Mouse (Mus musculus): ENCODE measurements around the gene Gm20388. TPM values are rescaled to one million over a fixed set of nuclear protein-coding genes. Genes with fewer than 3 reads are reported as not detected.

The Gm20388 gene
- total and polyA plus RNA-seq, 2 experiments from 2014 or later, result 17.3 TPM; not detected in 1

DNA sequence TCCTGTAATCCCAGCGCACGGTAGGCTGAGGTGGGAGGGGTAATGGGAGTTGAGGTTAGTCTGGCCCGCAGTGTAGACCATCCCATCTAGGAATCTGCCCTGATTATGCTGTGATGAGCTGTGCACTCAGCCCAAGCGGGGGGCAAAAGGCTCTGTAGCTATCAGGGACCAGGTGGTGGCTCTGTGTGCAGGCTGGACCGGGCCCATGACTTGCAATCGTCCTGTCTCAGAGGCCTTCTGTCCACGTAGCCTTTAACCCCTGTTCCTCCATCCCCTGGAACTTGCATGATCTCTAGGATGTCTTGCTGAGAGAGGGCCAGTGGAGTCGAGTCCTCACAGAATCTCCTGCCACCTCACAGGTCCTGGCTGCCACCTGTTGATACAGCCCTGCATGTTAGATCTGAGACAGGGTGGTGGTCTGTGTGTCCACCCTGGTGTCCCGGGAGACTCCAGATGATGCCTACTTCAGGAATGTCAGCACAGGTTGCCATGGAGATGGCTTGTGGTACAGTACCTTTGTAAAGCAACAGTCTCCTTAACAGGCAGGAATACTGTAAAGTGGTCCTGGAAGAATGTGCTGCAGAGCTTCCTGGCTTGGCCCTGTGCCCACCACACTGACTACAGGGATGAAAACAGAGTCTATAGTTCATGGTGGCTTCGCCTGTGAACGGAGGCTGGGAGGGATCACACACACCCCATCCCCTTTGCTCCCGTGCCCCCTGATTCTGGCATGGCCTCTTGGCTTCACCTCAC, 4372.4 kb downstream of the Gm20388 start:
- H3K9me3 ChIP-seq (replicated peaks; ENCODE audit: control insufficient read depth, low read length), result no peaks in the 10 kb centered on the region
- no peaks in the 10 kb centered on the region for H3K36me3 ChIP-seq (replicated peaks; ENCODE audit: control insufficient read depth, insufficient read depth, low read length)
- no peak overlapping the region for H3K4me2 ChIP-seq (ENCODE audit: low read depth, low read length)
- no peak overlapping the region for H3K4me3 ChIP-seq (ENCODE audit: low read depth, low read length)
- peaks cover 67% of the 10 kb centered on the region for H3K4me1 ChIP-seq (ENCODE audit: control insufficient read depth, insufficient read depth)
- 0 out of 2 replicates have a peak overlapping the region, but pooled peaks have one; percentile 18 for H3K9ac ChIP-seq (replicated peaks; ENCODE audit: low read depth, low read length)
- WGBS, result 63% methylated on average over 12 of the region's 12 CpGs
- no peak for ATAC-seq (ENCODE audit: insufficient read depth, low read depth)
- no peak for DNase-seq (ENCODE audit: low spot score)
- 0 out of 2 replicates have a peak overlapping the region, but pooled peaks have one; percentile 81 for H3K27ac ChIP-seq (ENCODE audit: low read depth)
- TF ChIP-seq EP300 (IDR thresholded peaks at IDR 0.05; ENCODE audit: low read depth), result no peak
- 0 out of 2 replicates have a peak, but pooled peaks have one; percentile 2 for TF ChIP-seq CTCF (IDR thresholded peaks at IDR 0.05; ENCODE audit: low read depth)
- no peaks in the 10 kb centered on the region for H3K27me3 ChIP-seq (ENCODE audit: control insufficient read depth, insufficient read depth, low read length)

DNA sequence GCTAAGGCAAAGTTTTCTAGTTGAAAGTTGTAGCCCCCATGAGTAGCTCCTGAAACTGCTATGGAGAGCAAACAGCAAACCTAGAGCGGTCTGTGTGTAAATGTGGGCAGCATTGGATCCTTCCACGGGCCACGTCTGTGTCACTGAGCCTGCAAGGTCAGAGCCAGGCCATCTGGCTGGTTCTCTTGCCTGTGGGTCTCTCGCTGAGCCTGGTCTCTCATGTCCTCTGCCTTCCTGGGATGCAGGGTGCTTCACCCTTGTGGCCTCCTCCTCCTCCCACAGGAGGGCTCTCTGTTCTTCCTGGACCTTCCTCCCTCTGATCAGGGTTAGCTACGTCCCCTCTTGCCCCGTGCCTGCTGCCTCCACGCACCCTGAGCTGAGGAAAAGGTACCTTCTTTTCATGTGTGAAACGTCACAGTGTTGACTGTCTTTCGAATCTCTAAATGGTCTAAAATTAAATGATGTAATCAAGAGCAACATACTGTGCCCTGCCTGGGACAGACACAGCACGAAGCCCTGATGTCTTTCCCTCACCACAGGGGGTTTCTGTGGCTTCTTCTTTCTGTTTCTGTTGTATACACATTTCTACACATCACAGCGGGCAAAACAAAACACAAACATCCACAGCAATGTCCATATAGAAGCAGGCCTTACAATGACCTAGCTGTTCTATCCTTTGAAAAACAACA, 4373.1 kb downstream of the Gm20388 start:
- no peak for ATAC-seq (ENCODE audit: insufficient read depth, low read depth)
- Histone ChIP-seq H3K36me3 (replicated peaks; ENCODE audit: control insufficient read depth, insufficient read depth, low read length) (no peaks in the 10 kb centered on the region), H3K27me3 (ENCODE audit: control insufficient read depth, insufficient read depth, low read length) (no peaks in the 10 kb centered on the region), H3K4me1 (ENCODE audit: control insufficient read depth, insufficient read depth) (peaks cover 60% of the 10 kb centered on the region), H3K4me3 (ENCODE audit: low read depth, low read length) (no peak overlapping the region), H3K27ac (ENCODE audit: low read depth) (peak overlapping the region; percentile 83), H3K9ac (replicated peaks; ENCODE audit: low read depth, low read length) (no peak overlapping the region; the same call in 1 of the 2 replicates), H3K9me3 (replicated peaks; ENCODE audit: control insufficient read depth, low read length) (no peaks in the 10 kb centered on the region), H3K4me2 (ENCODE audit: low read depth, low read length) (no peak overlapping the region)
- no peak for DNase-seq (ENCODE audit: low spot score)
- TF ChIP-seq EP300 (IDR thresholded peaks at IDR 0.05; ENCODE audit: low read depth), result no peak
- WGBS, result 56% methylated on average over 11 of the region's 11 CpGs

DNA sequence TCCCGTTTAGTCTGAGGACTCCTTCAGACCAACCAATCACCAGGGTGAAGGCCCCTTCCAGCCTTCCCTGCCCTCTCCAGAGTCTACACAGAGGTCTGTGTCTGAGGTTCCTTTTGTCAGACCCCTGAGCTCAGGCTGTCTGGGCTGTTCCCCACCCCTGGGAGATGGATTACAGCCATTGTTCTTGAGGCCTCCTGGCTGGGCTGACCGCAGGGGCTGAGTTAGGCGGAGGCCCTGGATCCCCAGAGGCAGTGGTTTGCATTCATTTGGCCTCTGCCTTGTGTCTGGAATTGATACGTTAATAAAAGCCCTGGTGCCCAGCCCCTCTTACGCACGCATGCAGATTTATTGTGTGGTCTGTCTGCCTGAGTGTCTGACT, 4373.7 kb downstream of the Gm20388 start:
- Histone ChIP-seq H3K9ac (replicated peaks; ENCODE audit: low read depth, low read length) (peak overlapping the region; percentile 13; the same call in 1 of the 2 replicates), H3K4me2 (ENCODE audit: low read depth, low read length) (no peak overlapping the region), H3K36me3 (replicated peaks; ENCODE audit: control insufficient read depth, insufficient read depth, low read length) (no peaks in the 10 kb centered on the region), H3K27me3 (ENCODE audit: control insufficient read depth, insufficient read depth, low read length) (no peaks in the 10 kb centered on the region), H3K4me3 (ENCODE audit: low read depth, low read length) (no peak overlapping the region), H3K4me1 (ENCODE audit: control insufficient read depth, insufficient read depth) (peaks cover 60% of the 10 kb centered on the region), H3K27ac (ENCODE audit: low read depth) (peak overlapping the region; percentile 83), H3K9me3 (replicated peaks; ENCODE audit: control insufficient read depth, low read length) (no peaks in the 10 kb centered on the region)
- 41% methylated on average over 6 of the region's 6 CpGs for WGBS
- TF ChIP-seq CTCF (IDR thresholded peaks at IDR 0.05; ENCODE audit: low read depth) (no peak), EP300 (IDR thresholded peaks at IDR 0.05; ENCODE audit: low read depth) (no peak)
- no peak for DNase-seq (ENCODE audit: low spot score)
- no peak; the same call in 1 of the 2 replicates for ATAC-seq (ENCODE audit: insufficient read depth, low read depth)

DNA sequence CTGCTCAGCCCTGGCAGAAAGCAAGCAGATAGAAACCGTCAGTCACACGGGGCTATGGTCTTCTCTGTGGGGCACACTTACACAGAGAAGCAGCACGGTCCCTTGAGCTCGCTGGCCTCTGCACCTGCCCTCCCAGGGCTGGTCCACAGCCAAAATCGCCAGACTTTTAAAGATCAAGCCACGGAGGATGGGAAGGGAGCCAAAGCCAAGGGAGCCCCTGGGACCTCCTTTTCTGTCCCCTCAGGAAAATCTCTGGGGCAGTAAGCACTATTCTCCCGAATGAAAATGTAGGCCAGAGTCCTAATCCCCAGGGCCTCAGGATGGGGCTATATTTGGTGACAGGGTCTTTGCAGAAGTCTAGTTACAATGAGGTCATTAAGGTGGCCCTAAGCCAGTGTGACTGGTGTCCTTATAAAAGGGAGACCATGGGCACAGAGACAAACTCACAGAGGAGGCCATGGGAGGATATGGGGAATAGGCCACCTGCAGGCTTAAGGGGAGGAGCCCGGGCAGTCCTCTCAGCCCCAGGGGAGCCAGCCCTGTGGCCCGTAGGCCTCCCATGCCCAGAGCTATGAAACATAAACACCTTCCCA, 4374.4 kb downstream of the Gm20388 start:
- no peaks in the 10 kb centered on the region for H3K9me3 ChIP-seq (replicated peaks; ENCODE audit: control insufficient read depth, low read length)
- H3K4me2 ChIP-seq (ENCODE audit: low read depth, low read length), result peak overlapping the region; percentile 13; the same call in 1 of the 2 replicates
- H3K4me3 ChIP-seq (ENCODE audit: low read depth, low read length), result no peak overlapping the region
- peak; percentile 70 for ATAC-seq (ENCODE audit: insufficient read depth, low read depth)
- no peak for TF ChIP-seq CTCF (IDR thresholded peaks at IDR 0.05; ENCODE audit: low read depth)
- no peak for TF ChIP-seq EP300 (IDR thresholded peaks at IDR 0.05; ENCODE audit: low read depth)
- no peaks in the 10 kb centered on the region for H3K27me3 ChIP-seq (ENCODE audit: control insufficient read depth, insufficient read depth, low read length)
- 0 out of 2 replicates have a peak overlapping the region, but pooled peaks have one; percentile 13 for H3K9ac ChIP-seq (replicated peaks; ENCODE audit: low read depth, low read length)
- peaks cover 60% of the 10 kb centered on the region for H3K4me1 ChIP-seq (ENCODE audit: control insufficient read depth, insufficient read depth)
- 21% methylated on average over 9 of the region's 9 CpGs for WGBS
- peak overlapping the region; percentile 83 for H3K27ac ChIP-seq (ENCODE audit: low read depth)
- peak; percentile 70 for DNase-seq (ENCODE audit: low spot score)
- H3K36me3 ChIP-seq (replicated peaks; ENCODE audit: control insufficient read depth, insufficient read depth, low read length), result no peaks in the 10 kb centered on the region

DNA sequence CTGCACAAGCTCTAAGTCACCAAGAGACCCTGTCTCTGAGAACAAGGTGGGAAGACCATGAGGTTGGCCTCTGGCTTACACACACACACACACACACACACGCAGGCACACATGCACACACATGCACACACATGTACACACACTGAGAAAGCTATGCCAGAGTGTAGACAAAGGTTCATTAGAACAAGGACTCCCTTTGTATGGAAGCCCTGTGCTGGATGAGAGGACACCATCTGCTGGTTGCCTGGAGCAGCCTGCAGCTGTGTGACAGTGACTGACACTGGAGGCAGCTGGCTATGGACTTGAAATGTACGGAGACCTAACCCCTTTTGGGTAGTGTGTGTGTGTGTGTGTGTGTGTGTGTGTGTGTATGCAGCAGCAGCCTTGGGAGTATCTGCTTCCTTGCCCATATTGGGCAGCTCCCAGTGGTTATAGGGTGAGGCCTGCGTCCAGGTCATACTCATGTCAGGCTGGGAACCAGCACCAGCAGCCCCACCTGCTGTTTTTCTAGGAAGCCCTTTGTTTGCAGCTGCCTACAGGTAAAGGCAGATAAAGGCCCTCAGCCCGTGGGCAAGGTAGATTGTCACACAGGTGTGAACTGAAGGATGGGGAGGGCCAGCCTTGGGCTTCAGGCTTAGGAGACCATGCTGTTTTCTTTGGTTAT, 4376.0 kb downstream of the Gm20388 start:
- DNase-seq (ENCODE audit: low spot score) (no peak), ATAC-seq (ENCODE audit: insufficient read depth, low read depth) (peak; percentile 17; the same call in 1 of the 2 replicates)
- 61% methylated on average over 4 of the region's 4 CpGs for WGBS
- Histone ChIP-seq H3K4me1 (ENCODE audit: control insufficient read depth, insufficient read depth) (peaks cover 48% of the 10 kb centered on the region), H3K9ac (replicated peaks; ENCODE audit: low read depth, low read length) (no peak overlapping the region), H3K27ac (ENCODE audit: low read depth) (0 out of 2 replicates have a peak overlapping the region, but pooled peaks have one; percentile 15), H3K36me3 (replicated peaks; ENCODE audit: control insufficient read depth, insufficient read depth, low read length) (no peaks in the 10 kb centered on the region), H3K27me3 (ENCODE audit: control insufficient read depth, insufficient read depth, low read length) (no peaks in the 10 kb centered on the region), H3K4me2 (ENCODE audit: low read depth, low read length) (no peak overlapping the region), H3K9me3 (replicated peaks; ENCODE audit: control insufficient read depth, low read length) (no peaks in the 10 kb centered on the region), H3K4me3 (ENCODE audit: low read depth, low read length) (no peak overlapping the region)
- peak; percentile 53 for TF ChIP-seq CTCF (IDR thresholded peaks at IDR 0.05; ENCODE audit: low read depth)
- no peak for TF ChIP-seq EP300 (IDR thresholded peaks at IDR 0.05; ENCODE audit: low read depth)
